Mouse (Mus musculus) ES-CJ7 (cell line): ENCODE measurements around the gene Tcte2.

ENCODE experiments used
- DNase-seq: peaks from one replicate; pipeline ENCODE4 v3.0.0; 2011; ENCODE audit warnings: low read depth, low spot score

Gene Tcte2

DNA sequence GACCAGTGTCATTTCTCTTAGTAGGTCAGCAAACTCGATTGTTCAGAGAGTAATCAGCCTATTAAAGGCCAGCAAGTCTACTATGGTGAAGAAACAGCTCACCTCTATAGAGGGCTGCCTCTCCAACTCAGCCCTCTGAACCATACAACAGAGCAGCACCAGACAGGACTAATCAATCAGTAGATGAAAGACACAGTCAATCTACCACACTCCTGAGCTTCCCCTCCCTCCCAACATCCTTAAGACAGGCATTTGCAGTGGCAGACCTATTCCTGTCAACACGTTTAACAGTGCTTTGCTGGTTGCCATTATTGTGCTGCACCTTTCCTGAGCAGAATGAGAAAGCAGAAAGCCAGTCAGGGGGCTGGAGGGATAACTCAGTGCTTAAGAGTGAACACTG, 16.3 kb downstream of the Tcte2 start:
- no peak for DNase-seq

- no peak for DNase-seq
These were observed 16.8 kb downstream of the Tcte2 start for GRCm38 (mm10) chr17:13744824-13745223.

DNA sequence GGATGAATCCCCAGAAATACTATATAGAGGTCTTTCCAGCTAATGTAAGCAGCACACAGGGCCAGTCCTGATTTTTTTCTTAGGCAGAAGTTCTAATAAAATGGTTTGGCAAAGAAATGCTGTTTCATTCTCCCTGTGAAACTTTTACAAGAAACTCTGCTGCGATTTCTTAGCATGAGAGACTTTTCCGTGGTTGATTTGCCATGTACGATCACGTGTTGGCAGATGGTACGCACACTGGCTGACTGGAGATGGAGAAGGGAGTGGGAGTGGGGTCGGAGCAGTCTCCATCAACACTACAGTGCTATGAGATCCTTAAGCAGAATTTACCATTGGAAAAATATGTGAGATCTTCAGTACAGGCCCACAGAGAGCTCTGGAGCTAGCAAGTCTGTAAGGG, 17.4 kb downstream of the Tcte2 start:
- no peak for DNase-seq

DNA sequence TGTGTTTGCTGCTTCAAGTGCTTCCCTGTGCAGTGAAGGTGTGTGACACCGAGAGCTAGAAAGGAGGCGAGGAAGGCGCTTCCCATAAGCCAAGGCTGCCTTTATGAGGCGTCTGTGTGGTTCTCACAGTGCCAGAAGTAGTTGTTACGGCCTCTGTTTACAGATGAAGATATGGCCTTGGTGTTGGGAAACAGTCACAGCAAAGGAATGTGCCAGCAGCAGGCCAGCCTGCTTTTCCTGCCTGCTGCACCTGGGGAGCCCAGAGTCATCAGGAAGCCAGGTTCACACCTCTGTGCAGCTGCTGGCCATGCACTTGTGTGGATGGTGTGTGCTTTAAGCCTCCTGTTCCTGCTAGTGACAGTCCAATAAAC, 17.9 kb downstream of the Tcte2 start:
- no peak for DNase-seq

DNA sequence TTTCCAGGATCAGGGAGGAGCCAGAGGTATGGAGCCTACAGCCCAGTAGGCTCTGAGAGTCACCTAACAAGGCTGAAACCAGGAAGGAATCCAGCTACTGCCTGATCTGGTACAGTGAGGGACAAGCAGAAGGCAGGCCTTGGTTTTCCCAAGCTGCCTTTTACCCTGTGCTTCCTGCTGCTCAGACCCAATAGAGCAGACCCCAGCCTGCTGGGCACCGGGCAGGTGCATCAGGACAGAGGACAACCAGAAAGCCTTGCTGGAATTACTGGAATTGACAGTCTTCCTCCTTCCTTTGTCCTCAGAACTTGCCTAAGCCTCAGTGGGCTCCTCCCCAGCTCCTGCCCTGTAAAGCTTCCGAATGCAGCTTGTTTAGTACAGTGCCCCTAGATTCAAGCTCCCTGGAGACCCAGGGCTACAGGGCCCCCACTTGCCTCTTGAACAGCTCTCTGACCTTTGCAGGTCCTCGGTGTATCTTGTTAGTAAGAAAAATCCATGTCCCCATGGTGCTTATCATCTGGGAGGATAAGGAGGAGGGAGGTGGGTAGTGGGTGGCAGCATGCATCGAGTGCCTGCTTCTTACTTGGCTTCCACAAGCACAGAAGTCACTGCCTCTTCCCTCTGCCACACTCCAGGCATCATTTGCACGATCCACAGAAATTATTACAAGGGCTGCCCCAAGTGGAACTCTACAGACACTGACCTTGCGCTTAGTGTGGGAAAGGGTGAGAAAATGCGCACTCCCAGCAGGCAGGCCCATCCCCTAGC, 18.5 kb downstream of the Tcte2 start:
- DNase-seq = no peak

DNA sequence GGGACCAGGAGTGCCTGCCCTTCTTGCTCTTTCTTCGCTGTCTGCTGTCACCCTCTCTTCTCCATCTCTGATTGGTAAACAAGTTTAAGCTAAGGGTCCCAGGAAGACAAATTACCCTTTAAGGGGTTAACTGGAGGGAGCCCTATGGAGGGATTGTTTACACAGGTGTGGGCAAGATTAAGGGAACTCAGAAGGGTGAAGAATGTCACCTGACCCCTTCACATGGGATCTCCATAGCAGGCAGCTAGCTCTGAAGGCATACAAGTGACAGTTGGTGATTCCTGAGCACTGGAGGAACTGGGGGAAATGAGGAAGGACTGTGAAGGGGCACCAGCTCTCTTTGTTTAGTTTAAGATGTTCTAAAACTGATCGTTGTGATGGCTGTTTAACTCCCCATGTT, 19.3 kb downstream of the Tcte2 start:
- no peak for DNase-seq

DNA sequence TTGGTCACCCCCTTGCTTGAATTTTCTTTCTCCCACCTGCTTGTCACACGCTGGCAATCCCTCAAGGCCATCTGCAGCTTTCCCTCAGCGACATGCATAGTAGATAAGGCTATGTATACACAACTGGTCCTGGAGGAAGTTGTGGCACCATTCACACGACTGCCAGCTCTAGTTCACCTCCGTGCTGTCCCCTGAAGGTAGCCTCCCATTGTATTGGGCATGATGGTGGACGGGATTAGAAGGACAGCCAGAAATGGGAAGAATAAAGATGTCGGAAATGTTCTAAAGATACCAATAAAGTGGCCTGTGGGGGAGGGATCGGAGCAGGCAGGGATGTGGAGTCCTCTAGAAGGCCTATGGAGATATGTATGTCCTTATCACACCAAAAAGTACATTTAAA, 20.0 kb downstream of the Tcte2 start:
- no peak for DNase-seq

GRCm38 (mm10) chr17:13740796-13741195, 20.8 kb downstream of the Tcte2 start:
- DNase-seq = no peak

GRCm38 (mm10) chr17:13739981-13740380, 21.6 kb downstream of the Tcte2 start:
- DNase-seq = no peak

DNA sequence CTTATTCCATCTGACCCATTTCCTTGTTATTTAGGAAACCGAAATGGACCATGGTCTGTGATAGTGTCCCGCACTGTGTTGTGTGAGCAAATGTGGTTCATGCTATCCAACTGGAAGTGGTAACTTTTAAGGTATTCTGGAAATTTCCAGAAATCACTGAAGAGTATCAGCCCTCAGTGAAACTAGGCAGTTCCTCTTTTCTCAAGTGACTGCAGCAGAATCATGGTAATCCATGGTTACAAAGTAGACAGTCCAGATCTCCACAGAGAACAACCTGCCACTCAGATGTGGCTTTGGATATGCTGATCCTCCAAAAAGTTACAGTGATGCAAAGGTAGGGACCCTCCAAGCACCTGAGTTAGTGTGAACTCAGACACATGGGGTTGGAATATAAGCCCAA, 22.7 kb downstream of the Tcte2 start:
- DNase-seq = no peak

GRCm38 (mm10) chr17:13738121-13738776, 23.4 kb downstream of the Tcte2 start:
- DNase-seq = no peak

DNA sequence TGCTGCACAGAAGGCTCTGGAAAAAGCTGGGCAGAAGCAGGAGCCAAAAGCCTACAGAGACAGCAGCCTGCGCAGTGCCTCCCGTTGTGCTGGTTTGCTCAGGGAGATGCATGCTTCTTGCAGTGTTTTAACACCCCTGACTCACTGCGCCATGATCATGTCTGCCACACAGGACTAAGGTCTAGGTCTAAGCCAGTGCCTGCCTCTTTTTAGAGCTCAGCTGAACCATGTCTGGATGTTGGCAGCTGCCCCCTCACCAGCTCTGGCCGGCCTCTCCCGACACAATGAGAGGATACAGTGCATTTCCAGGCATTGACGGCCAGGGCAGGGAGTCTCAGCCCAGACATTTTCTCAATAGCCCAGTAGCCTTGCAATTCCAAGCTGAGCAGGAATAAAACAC, 24.3 kb downstream of the Tcte2 start:
- DNase-seq = no peak

DNA sequence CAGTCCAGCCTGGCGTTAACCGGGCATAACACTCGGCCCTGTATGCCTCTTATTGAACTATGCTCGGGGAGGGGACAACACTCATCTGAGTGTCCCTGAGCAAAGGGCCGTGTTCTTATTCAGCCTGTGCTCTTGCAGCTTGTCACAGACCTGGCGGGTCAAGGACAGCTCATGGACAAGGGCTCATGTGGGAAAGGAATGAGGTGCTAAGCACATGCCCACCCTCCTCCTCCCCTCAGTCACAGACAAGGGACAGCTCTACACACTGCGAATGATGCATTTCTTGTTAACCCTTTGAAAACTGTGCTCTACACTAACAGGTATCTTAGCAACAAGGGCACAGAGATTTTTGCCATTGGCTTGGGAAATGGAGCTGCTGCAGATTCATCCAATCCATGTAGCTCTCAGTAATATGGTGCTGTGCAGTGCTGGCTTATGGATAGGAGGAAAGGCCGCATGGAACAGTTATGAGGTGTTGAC, 25.8 kb downstream of the Tcte2 start:
- no peak for DNase-seq

DNA sequence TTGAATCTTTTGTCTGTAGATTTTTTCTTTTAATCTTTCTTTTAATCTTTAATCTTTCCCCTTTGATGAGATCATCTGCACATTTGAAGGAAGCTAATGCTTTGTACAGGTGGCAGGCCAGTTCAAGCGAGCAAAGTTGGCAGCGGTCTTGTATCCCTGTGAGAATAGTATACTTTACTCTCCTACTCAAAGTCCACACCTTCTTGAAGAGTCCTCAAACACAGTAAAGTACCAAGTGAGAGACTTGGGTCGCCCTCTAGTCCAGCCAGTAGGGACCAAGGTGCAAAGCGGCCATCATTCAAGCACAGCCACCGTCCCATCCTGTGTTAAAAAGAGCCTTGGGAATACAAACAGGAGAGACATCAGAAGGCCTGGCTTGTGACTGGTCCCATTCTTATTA, 26.6 kb downstream of the Tcte2 start:
- DNase-seq = no peak

GRCm38 (mm10) chr17:13733971-13734370, 27.7 kb downstream of the Tcte2 start:
- no peak for DNase-seq

DNA sequence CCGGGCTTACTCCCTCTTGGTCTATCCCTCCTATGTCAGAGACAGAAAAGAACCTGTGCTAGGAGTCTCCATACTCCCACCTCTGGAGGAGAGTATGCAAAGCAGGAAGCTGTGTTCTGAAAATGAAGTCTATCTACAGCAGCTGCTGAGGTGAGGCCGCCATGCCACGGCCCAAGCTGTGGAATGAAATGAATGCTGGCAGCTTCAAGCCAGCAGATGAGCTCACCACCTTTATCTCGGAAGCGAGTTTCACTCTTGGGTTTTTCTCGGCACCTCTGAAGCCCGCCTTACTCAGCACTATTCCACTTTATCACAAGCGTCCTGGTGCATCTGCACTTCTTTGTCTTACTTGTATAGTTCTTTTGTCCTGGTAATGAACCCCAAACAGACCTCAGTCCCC, 28.9 kb downstream of the Tcte2 start:
- DNase-seq = peak; percentile 33

- DNase-seq = no peak
These were observed 29.9 kb downstream of the Tcte2 start for GRCm38 (mm10) chr17:13731727-13732112.

DNA sequence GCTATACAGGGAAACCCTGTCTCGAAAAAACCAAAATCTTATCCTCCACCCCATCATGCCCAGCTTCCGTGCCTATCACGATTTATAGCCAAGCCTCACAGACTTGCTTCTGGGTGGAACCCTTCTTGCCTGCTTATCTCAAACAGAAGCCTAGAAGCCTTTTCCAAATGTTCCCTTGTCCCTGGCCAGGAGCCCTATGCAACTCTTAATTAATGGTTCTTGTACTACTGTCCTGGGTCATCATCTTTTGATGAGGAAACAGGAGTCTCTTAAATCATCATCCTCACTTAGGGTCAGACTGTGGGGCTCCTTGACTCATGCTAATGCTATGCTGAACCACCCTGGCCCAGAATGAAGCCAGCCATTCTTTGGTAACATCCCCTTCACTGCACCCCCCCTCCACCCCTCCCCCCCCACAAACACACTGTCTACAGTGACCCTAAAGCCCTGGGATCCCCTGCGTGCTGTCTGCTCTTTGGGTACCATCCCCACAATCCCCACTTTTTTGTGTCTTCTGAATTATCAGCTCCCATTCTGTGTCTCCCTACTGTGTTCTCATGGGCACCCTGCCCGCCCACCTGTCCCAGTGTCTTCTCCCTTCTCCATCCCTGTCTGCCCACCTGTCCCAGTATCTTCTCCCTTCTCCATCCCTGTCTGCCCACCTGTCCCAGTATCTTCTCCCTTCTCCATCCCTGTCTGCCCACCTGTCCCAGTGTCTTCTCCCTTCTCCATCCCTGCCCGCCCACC, 30.5 kb downstream of the Tcte2 start:
- no peak for DNase-seq

- no peak for DNase-seq
These were observed 34.7 kb downstream of the Tcte2 start for GRCm38 (mm10) chr17:13726832-13727355.

DNA sequence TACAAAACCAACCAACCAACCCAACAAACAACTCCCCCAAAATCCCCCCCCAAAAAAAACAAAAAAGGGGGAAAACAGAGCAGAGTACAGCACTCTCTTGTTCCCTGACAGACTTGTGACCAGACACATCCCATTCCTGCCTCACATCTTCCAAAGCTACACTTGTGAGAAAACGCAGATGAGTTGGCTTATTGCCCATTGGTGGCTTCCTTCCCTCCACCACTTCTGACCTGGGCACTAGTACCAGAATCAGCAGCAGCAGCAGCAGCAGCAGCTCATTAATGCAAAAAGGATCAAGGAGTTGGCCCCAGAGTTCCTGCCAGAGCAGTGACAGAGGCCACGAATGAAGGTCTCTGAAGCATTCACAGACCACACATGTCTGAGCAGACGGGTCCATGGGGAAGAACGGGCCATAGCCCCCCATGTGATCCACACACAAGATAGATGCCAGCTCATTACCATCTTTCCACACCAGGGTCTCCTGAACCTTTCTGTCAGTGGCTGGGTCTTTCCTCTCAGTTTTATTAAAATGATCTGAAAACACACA, 36.5 kb downstream of the Tcte2 start:
- DNase-seq = no peak

- DNase-seq = no peak
These were observed 39.2 kb downstream of the Tcte2 start for GRCm38 (mm10) chr17:13722434-13722833.

DNA sequence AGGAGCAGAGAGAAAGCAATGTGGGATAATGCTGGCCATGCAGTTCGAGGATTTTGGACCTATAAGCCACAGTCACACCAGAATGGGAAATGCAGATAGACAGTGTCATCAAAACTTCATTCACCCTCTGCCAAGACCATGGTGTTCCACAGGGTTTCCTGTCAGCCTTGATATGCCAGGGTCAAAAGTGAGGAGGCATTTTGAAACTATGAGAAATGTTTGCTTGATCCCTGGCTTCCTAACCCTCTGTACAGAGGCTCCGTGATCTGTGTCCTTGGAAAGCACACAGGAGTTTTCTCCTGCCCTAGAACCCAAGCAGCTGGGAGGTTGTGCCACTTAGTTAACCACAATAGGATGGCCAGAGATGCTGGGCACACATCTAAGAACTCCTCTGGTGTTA, 40.3 kb downstream of the Tcte2 start:
- no peak for DNase-seq
